Mouse (Mus musculus): ENCODE results near the gene Csf3r. TPM values are rescaled to one million over a fixed set of nuclear protein-coding genes. Genes with fewer than 3 reads are reported as not detected.
A peak's percentile ranks its signal among the peaks of the same experiment; 100 is the strongest.

Gene Csf3r
- polyA plus RNA-seq, 1 experiment from 2014 or later: 1.0 TPM

DNA sequence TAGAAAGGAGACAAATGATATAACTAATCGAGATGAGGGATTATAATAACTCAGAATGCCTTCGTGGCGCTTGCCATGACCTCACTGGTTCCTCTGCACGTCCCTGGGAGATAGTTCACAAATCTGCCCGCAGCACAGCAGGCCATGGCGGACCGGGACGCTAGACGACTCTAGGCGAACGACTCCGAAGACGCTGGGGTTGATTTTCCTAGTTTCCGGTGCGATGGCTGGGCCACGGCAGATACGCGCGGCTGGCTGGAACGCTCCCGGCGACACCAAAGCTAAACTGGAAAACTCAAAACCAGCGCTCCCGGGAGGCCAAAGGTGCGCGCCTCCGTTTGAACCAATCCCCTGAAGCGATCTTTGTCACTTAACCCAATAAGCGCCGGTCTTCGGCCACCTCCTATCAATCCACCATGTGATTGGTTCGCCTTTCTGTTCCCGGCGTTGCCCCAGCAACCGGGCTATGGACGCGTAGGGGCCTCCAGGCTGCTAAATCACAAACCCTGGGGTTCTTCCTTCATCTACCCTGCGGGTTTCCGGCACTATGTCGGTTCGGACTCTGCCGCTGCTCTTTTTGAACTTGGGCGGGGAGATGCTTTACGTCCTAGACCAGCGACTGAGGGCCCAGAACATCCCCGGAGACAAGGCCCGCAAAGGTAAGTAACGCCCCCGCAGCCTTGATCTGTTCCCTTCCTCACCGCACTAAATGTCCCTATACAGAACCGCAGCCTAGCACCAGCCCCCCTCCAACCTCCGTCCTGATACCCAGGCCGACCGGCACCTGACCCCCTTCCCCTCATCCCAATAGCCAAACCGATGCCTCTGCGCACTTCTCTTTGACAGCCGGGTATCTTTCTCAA, 34.0 kb downstream of the Csf3r start, which contains the start of gene Oscp1:
Oscp1 (plus strand) TSS at position 432 of the 863 bp plus-strand sequence.
- H3K9ac ChIP-seq: peak within 1 kb of the TSS; percentile 59
- under 1% methylated on average over 57 of the region's 57 CpGs for WGBS
- peak within 1 kb of the TSS; percentile 51; the same call in 1 of the 2 replicates for H3K27ac ChIP-seq (replicated peaks)
- peak within 1 kb of the TSS; percentile 84 for H3K4me2 ChIP-seq (replicated peaks)
- ATAC-seq (ENCODE audit: insufficient number of reproducible peaks, low FRiP score, low TSS enrichment, low read depth): peak; percentile 94
- no peaks in the 10 kb centered on the region for H3K27me3 ChIP-seq
- H3K9me3 ChIP-seq (replicated peaks): no peaks in the 10 kb centered on the region
- peaks cover 14% of the 10 kb centered on the region for H3K4me1 ChIP-seq
- H3K4me3 ChIP-seq (replicated peaks): peak within 1 kb of the TSS; percentile 74
- peaks cover 28% of the 10 kb centered on the region for H3K36me3 ChIP-seq

GRCm38 (mm10) chr4:126058997-126059362, 34.6 kb downstream of the Csf3r start:
- no peak for ATAC-seq (ENCODE audit: insufficient number of reproducible peaks, low FRiP score, low TSS enrichment, low read depth)
- no peaks in the 10 kb centered on the region for H3K27me3 ChIP-seq
- H3K27ac ChIP-seq (replicated peaks): no peak overlapping the region
- H3K4me3 ChIP-seq (replicated peaks): peak overlapping the region; percentile 74
- peaks cover 14% of the 10 kb centered on the region for H3K4me1 ChIP-seq
- peak overlapping the region; percentile 84 for H3K4me2 ChIP-seq (replicated peaks)
- H3K9ac ChIP-seq: peak overlapping the region; percentile 59
- 35% methylated on average over 9 of the region's 9 CpGs for WGBS
- no peaks in the 10 kb centered on the region for H3K9me3 ChIP-seq (replicated peaks)
- peaks cover 22% of the 10 kb centered on the region for H3K36me3 ChIP-seq

GRCm38 (mm10) chr4:126062856-126063255, 38.5 kb downstream of the Csf3r start:
- H3K4me1 ChIP-seq: peaks cover 6% of the 10 kb centered on the region
- WGBS: 50% methylated on average over 1 of the region's 1 CpGs
- ATAC-seq (ENCODE audit: insufficient number of reproducible peaks, low FRiP score, low TSS enrichment, low read depth): no peak

DNA sequence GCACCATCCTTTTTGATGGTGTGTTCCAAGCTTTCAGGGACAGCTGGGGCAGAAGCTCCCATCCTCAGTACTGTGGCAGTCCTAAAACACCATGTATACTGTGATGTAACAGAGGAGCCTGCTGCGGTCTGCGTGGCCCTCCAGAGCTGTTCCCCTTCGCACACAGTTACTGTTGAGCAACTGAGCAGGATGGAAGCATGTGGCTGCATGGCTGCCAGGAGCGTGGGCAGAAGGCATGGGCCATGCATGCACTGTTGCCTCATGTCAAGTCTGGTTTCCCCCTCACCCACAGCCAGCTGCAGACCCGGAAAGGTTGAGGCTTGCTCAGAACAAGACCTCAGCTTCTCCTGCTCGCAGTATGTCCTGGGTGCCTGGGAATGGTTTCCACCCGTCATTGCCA, 40.9 kb downstream of the Csf3r start:
- WGBS: 81% methylated on average over 7 of the region's 7 CpGs
- Histone ChIP-seq H3K4me1 (no peaks in the 10 kb centered on the region), H3K27ac (replicated peaks) (no peak overlapping the region), H3K36me3 (no peaks in the 10 kb centered on the region), H3K4me3 (replicated peaks) (no peak overlapping the region), H3K9me3 (replicated peaks) (no peaks in the 10 kb centered on the region), H3K27me3 (no peaks in the 10 kb centered on the region), H3K4me2 (replicated peaks) (no peak overlapping the region), H3K9ac (no peak overlapping the region)
- ATAC-seq (ENCODE audit: insufficient number of reproducible peaks, low FRiP score, low TSS enrichment, low read depth): no peak

More at GRCm38 (mm10) chr4:126062856-126063255, 38.5 kb downstream of the Csf3r start:
- no peak overlapping the region for H3K9ac ChIP-seq
- no peak overlapping the region for H3K4me3 ChIP-seq (replicated peaks)
- H3K27me3 ChIP-seq: no peaks in the 10 kb centered on the region
- no peaks in the 10 kb centered on the region for H3K9me3 ChIP-seq (replicated peaks)
- H3K36me3 ChIP-seq: no peaks in the 10 kb centered on the region
- H3K27ac ChIP-seq (replicated peaks): no peak overlapping the region
- no peak overlapping the region for H3K4me2 ChIP-seq (replicated peaks)

- 57% methylated on average over 15 of the region's 15 CpGs for WGBS
- ATAC-seq (ENCODE audit: insufficient number of reproducible peaks, low FRiP score, low TSS enrichment, low read depth): 0 out of 2 replicates have a peak, but pooled peaks have one; percentile 29
- H3K4me3 ChIP-seq (replicated peaks): no peak overlapping the region
- no peak overlapping the region for H3K9ac ChIP-seq
- H3K9me3 ChIP-seq (replicated peaks): no peaks in the 10 kb centered on the region
- H3K27ac ChIP-seq (replicated peaks): no peak overlapping the region
- H3K36me3 ChIP-seq: no peaks in the 10 kb centered on the region
- no peaks in the 10 kb centered on the region for H3K27me3 ChIP-seq
- H3K4me1 ChIP-seq: no peaks in the 10 kb centered on the region
- no peak overlapping the region for H3K4me2 ChIP-seq (replicated peaks)
Observed at GRCm38 (mm10) chr4:126067401-126068077, 43.2 kb downstream of the Csf3r start.

DNA sequence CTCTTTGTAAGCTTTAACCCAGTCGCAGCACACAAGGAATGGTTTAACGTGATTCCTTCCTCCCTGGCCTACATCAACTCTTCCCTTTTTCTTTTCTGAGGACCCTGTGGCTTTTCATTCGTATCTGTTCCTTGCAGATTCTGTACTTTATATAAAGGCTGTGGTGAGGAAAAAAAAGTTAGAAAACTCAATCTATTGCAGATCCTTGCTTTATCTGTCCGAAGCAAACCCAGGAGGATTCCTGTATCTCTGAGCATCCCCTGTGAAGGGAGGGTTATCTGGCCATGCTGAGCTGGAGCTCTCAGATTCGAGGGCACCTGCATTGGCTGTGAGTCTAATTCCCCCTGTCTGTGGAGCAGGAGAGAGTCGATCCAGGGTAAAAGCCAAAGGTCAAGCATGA, 44.5 kb downstream of the Csf3r start:
- Histone ChIP-seq H3K9me3 (replicated peaks) (no peaks in the 10 kb centered on the region), H3K4me3 (replicated peaks) (no peak overlapping the region), H3K4me2 (replicated peaks) (no peak overlapping the region), H3K36me3 (no peaks in the 10 kb centered on the region), H3K27me3 (no peaks in the 10 kb centered on the region), H3K27ac (replicated peaks) (no peak overlapping the region), H3K4me1 (no peaks in the 10 kb centered on the region), H3K9ac (no peak overlapping the region)
- WGBS: 77% methylated on average over 6 of the region's 6 CpGs
- no peak for ATAC-seq (ENCODE audit: insufficient number of reproducible peaks, low FRiP score, low TSS enrichment, low read depth)

- Histone ChIP-seq H3K4me3 (replicated peaks) (no peak overlapping the region), H3K9ac (no peak overlapping the region), H3K27ac (replicated peaks) (no peak overlapping the region), H3K4me1 (no peaks in the 10 kb centered on the region), H3K27me3 (no peaks in the 10 kb centered on the region), H3K36me3 (0 out of 2 replicates have a peak, but pooled peaks cover 6% of the 10 kb centered on the region), H3K4me2 (replicated peaks) (no peak overlapping the region), H3K9me3 (replicated peaks) (no peaks in the 10 kb centered on the region)
- ATAC-seq (ENCODE audit: insufficient number of reproducible peaks, low FRiP score, low TSS enrichment, low read depth): no peak
- WGBS: 84% methylated on average over 6 of the region's 6 CpGs
Observed at GRCm38 (mm10) chr4:126077833-126078232, 53.5 kb downstream of the Csf3r start.

DNA sequence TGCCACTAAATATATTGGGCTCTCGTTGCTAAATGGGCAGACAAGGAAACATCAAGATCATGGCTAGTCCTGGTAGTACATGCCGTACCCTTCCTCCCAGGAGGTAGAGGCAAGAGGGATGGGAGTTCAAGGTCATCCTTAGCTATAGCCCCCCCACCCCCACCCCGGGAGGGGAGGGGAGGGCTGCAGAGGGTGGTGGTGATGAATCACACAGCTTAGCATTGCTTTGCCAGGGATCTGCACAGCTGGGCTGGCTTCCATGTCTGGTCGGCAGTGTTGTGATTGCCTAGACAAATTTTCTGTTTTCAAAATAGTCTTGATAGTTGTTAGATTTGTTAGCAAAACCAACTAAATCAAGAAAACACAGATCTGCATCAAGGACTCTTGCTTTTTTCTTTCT, 54.9 kb downstream of the Csf3r start:
- Histone ChIP-seq H3K9ac (no peak overlapping the region), H3K4me1 (no peaks in the 10 kb centered on the region), H3K36me3 (0 out of 2 replicates have a peak, but pooled peaks cover 9% of the 10 kb centered on the region), H3K4me2 (replicated peaks) (no peak overlapping the region), H3K27ac (replicated peaks) (no peak overlapping the region), H3K27me3 (no peaks in the 10 kb centered on the region), H3K9me3 (replicated peaks) (no peaks in the 10 kb centered on the region), H3K4me3 (replicated peaks) (no peak overlapping the region)
- ATAC-seq (ENCODE audit: insufficient number of reproducible peaks, low FRiP score, low TSS enrichment, low read depth): no peak
- 83% methylated on average over 4 of the region's 4 CpGs for WGBS

GRCm38 (mm10) chr4:126081601-126082000, 57.3 kb downstream of the Csf3r start:
- H3K9me3 ChIP-seq (replicated peaks): no peaks in the 10 kb centered on the region
- H3K36me3 ChIP-seq: 0 out of 2 replicates have a peak, but pooled peaks cover 3% of the 10 kb centered on the region
- no peak overlapping the region for H3K27ac ChIP-seq (replicated peaks)
- H3K9ac ChIP-seq: no peak overlapping the region
- H3K4me3 ChIP-seq (replicated peaks): no peak overlapping the region
- WGBS: 88% methylated on average over 1 of the region's 1 CpGs
- no peak overlapping the region for H3K4me2 ChIP-seq (replicated peaks)
- no peaks in the 10 kb centered on the region for H3K27me3 ChIP-seq
- ATAC-seq (ENCODE audit: insufficient number of reproducible peaks, low FRiP score, low TSS enrichment, low read depth): no peak
- H3K4me1 ChIP-seq: peaks cover 5% of the 10 kb centered on the region; the same call in 1 of the 2 replicates

- no peaks in the 10 kb centered on the region for H3K27me3 ChIP-seq
Observed at GRCm38 (mm10) chr4:126083021-126083420, 58.7 kb downstream of the Csf3r start.

DNA sequence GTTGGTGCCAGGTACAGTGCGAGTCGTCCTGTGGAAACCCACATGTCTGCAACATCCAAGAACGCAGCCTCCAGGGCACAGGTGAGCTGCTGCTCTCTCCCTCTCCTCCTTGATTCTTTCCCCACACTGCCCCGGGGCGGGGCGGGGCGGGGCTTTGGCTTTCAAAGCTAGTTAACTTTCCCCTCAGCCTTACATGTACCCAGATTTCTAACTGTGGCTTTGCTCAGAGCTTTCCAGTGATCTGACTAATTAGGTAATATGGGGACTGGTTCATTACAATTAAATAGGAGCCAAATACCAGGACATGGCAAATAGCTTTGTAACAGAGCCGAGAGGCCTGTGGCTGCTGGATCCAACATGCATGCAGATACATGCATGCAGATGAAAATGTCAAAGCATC, 60.0 kb downstream of the Csf3r start:
- Histone ChIP-seq H3K9me3 (replicated peaks) (no peaks in the 10 kb centered on the region), H3K27ac (replicated peaks) (no peak overlapping the region), H3K27me3 (no peaks in the 10 kb centered on the region), H3K36me3 (0 out of 2 replicates have a peak, but pooled peaks cover 3% of the 10 kb centered on the region), H3K4me1 (peaks cover 5% of the 10 kb centered on the region; the same call in 1 of the 2 replicates), H3K4me2 (replicated peaks) (no peak overlapping the region), H3K4me3 (replicated peaks) (no peak overlapping the region), H3K9ac (no peak overlapping the region)
- ATAC-seq (ENCODE audit: insufficient number of reproducible peaks, low FRiP score, low TSS enrichment, low read depth): no peak
- WGBS: 57% methylated on average over 8 of the region's 8 CpGs

More at GRCm38 (mm10) chr4:126083021-126083420, 58.7 kb downstream of the Csf3r start:
- Histone ChIP-seq H3K27ac (replicated peaks) (no peak overlapping the region), H3K4me2 (replicated peaks) (no peak overlapping the region), H3K4me1 (peaks cover 5% of the 10 kb centered on the region; the same call in 1 of the 2 replicates), H3K9me3 (replicated peaks) (no peaks in the 10 kb centered on the region), H3K36me3 (0 out of 2 replicates have a peak, but pooled peaks cover 3% of the 10 kb centered on the region), H3K4me3 (replicated peaks) (no peak overlapping the region), H3K9ac (no peak overlapping the region)
- WGBS: 87% methylated on average over 9 of the region's 9 CpGs
- no peak for ATAC-seq (ENCODE audit: insufficient number of reproducible peaks, low FRiP score, low TSS enrichment, low read depth)
